Mouse (Mus musculus) leukemia stem cell, adult 10-12 weeks (primary cell): ENCODE measurements around the gene Il17rc. TPM values are rescaled to one million over a fixed set of nuclear protein-coding genes. Genes with fewer than 3 reads are reported as not detected.

Experiments
- polyA plus RNA-seq: library from polyadenylated mRNA; stranded (reverse); fragments of >175 nt; gene quantifications from 2 replicates; pipeline ENCODE4 v1.2.3, GENCODE M21; 2012; ENCODE audit warnings: low replicate concordance

Gene Il17rc
- polyA plus RNA-seq = 2.5 and 3.0 TPM in 2 replicates

DNA sequence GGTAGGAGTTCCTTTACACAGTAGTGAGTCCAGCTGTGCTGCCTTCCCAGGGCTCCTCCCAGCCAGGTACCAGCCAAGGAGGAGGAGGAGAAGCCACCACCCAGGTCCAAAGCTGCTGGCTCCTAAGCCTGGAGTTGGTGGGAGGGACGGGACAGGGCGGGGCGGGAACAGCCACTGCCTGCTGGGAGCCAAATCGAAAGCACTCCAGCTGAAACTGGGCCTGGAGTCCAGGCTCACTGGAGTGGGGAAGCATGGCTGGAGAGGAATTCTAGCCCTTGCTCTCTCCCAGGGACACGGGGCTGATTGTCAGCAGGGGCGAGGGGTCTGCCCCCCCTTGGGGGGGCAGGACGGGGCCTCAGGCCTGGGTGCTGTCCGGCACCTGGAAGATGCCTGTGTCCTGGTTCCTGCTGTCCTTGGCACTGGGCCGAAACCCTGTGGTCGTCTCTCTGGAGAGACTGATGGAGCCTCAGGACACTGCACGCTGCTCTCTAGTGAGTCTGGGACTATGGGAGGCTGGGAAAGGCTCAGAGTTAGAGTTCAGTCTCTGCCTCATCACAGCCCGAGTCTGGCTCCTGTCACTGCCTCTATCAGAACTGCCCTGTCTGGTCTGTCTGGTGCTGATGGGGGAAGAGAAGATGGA is at the start of gene Il17rc:
Gene Il17rc, plus strand, starts transcription at position 131 of the 640 bp plus-strand sequence.

DNA sequence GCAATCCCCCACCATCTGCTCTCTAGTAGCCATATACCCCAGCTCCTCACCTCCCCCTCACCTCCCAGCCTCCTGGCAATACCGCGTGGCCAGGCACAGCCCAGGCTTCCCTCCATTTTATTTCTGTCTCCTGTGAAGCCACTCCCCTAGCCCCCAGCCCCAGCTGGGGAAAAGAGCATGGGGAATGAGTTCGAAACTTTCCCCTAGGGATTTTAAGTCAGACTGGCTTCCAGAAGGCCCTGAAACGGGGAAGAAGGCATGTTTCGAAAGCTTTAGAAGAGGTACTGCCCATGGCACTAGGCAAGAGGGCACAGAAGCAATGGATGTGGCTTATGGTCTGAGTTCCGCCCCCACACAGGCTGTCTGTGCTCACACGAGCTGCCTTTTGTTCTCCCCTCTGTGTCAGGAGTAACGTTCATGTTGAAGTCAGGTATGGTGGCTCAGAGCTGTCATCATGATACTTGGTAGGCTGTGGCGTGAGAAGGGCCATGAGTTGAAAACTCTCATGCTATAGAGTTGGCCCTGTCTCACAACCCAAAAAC is 35.5 kb upstream of the Il17rc start, which contains the start of gene Cidec:
Gene Cidec, minus strand, starts transcription at position 97 of the 542 bp plus-strand sequence.

DNA sequence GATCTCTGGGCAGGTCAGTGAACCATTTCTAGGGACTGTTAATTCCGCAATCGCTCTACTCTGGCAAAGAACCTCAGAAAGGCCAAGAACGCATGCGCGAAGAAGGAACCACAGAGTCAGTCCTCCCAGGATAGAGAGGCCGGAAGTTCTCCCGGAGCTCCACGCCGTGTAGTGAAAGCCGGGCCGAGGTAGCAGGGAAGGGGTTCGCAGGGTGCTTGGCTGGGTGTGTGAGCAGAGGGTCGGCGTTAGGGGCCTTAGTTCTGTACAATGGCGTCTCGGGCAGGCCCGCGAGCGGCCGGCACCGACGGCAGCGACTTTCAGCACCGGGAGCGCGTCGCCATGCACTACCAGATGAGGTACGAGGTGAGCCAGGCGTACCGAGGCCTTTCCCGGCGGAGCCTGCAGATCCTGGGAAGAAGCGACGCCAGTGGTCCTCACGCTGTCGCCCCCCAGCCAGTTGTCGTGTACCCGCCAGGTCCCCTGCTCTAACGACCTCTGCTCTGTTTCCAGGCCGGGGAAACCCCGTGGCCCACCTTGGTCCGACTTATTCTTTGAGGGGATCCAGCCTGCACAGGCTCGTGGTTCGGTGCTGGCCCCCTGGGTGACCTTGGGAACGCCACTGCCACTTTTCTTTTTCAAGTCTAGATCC is 28.7 kb upstream of the Il17rc start, which contains the start of gene Jagn1:
Gene Jagn1, plus strand, starts transcription at position 128 of the 649 bp plus-strand sequence.

DNA sequence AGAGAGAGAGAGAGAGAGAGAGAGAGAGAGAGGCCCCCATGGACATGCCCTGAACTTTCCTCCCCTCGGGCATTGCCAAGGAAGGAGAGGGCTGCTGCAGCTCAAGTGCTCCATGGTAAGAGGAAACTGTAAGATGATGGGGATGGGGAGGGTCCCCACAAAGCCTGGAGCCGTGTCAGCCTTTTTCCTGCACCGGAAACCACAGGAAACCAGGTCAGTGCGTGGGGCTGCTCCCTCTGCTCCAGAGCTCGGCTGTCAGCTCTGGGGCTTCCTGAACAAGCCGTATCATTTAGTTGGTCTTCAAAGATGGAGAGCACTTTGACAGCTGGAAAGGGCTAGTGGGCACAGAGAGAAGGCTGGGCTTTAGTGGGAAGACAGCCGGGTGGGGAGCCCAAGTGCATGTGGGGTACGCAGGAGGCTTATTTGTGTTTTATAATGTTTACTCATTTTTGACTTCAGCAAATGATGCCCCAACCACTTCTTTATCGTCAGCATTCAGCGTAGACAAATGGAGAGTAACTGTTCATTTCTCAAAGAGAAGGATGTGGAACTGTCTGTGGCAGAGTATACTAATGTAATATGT is 13.2 kb upstream of the Il17rc start, which contains the start of gene Il17re:
Gene Il17re, plus strand, starts transcription at position 533 of the 583 bp plus-strand sequence.

DNA sequence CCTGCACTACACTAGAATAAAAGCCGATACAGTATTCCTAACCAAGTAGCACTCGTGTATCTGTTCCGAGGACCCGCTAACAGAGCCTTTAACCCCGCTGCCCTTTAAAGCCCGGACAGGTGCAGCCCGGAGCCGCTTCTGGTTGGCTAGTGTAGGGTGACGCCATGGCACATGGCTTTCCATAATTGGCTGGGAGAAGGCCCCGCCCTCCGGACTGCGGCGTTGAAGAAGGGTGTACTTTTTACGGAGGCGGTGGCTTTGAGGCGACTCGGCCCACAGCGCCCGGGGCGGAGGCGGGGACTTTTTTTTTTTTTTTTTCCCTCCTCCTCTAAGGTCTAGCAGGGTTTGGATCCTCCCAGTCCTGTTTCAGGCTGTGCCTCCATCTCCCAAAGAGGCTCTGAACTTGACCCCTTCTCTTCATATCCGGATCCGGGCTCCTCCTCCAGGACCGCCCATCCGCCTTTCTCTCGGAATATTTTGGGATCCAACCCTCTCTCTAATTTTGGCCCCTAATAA is 11.9 kb downstream of the Il17rc start, which contains the start of gene Creld1:
Gene Creld1, plus strand, starts transcription at position 198 of the 516 bp plus-strand sequence.

DNA sequence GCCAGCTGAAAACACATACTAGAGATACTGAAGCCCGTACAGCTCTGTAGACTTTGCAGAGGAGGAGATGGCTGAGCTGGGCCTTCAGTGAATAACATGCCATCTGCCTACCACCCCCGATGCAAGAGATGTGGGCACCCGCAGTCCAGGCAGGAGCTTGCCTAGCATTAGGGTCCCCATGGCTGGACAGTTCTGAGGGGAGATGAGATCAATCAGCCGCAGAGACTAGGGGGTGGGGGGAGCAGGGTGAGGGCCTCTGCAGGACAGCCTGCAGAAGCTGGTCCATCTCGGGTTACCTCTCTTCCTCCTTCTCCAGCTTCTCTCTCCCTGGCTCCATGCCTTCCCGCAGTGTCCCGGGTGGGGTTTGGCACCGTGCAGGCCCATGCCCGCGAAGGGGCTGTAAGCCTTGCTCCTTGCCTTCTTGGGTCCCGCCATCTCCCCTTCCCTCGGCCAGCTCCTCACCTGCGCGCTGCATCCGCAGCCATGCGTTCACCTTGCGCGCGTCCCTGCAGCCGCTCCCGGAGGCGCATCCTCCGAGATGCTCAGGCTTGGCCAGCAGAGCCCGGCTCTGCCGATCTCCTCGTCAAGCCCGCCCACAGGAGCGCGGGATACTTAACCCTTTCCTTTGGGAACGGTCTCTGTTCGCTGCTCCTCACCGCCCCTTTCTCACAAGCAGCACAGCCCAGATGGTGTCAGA is 30.3 kb downstream of the Il17rc start, which contains the start of gene Prrt3:
Gene Prrt3, minus strand, starts transcription at position 544 of the 697 bp plus-strand sequence.

DNA sequence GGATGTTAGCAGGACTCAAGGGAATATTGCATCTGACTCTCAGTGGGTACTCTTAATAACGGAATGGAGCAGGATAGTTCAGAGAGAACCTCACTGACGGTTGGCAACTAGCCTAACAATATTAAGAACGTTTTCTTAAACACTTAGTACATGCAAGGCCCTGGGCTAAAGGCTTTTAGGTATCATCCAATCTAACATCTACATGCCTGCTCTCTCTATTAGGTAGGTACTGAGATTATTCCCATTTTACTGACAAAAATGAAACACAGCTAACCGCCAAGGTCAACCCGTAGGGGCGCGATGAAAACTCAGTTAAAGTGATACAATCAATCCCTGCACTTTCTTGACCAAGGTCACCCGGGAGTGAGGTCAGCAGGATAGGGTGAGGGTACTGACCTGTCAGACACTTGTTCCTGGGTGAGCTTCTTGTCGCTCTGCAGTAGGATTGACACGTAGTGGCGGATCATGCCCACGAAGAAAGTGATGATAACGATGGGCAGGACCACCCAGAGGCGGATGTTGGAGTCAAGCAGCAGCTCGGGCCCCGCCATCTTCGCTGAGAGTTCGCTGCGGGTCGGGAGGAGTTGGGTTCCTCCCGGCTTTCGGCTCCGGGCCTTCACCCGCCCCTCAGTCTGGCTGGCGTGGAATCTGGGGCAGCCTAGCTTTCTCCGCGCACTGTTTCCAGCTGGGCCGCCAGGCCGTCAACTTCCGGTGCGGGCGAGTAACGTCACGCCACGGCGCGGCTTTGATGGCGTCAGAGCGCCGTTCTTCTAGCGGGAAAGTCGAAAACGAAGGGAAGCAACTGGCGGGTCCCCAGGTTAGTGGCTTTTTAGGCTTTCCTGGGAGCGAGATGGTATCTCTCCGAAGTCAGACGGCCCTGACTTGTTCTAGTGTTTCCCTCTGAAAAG is 60.0 kb downstream of the Il17rc start, which contains the start of the genes Emc3 and Fancd2:
Gene Emc3, minus strand, starts transcription at position 721 of the 908 bp plus-strand sequence.
Gene Fancd2, plus strand, starts transcription at position 751 of the 908 bp plus-strand sequence.

Other genes starting within 250 kb of the Il17rc start
- gene Mtmr14, start 233.6 kb upstream of the Il17rc start, polyA plus RNA-seq = 64.5 and 115 TPM in 2 replicates
- gene Cpne9, start 189.1 kb upstream of the Il17rc start, polyA plus RNA-seq = not detected in 2 replicates
- gene Brpf1, start 164.3 kb upstream of the Il17rc start, polyA plus RNA-seq = 31.9 and 78.4 TPM in 2 replicates
- 11.2 and 13.0 TPM in 2 replicates for gene Ogg1, start 144.5 kb upstream of the Il17rc start, polyA plus RNA-seq
- gene Camk1, start 127.4 kb upstream of the Il17rc start, polyA plus RNA-seq = 3.1 and 4.4 TPM in 2 replicates
- 41.4 and 52.6 TPM in 2 replicates for gene Tada3, start 93.5 kb upstream of the Il17rc start, polyA plus RNA-seq
- gene Arpc4, start 93.3 kb upstream of the Il17rc start, polyA plus RNA-seq = 409 and 484 TPM in 2 replicates
- 5.9 and 6.1 TPM in 2 replicates for gene Ttll3, start 82.2 kb upstream of the Il17rc start, polyA plus RNA-seq
- gene Rpusd3, start 52.1 kb upstream of the Il17rc start, polyA plus RNA-seq = 135 and 164 TPM in 2 replicates
- gene Cidec, start 35.7 kb upstream of the Il17rc start, polyA plus RNA-seq = not detected in 2 replicates
- 8.9 and 12.8 TPM in 2 replicates for gene Jagn1, start 28.9 kb upstream of the Il17rc start, polyA plus RNA-seq
- gene Il17re, start 12.9 kb upstream of the Il17rc start, polyA plus RNA-seq = 0.08 TPM in 1 of 2 replicates, not detected in the other
- 25.7 and 65.0 TPM in 2 replicates for gene Creld1, start 11.9 kb downstream of the Il17rc start, polyA plus RNA-seq
- 0.06 TPM in 1 of 2 replicates, not detected in the other for gene Prrt3, start 30.5 kb downstream of the Il17rc start, polyA plus RNA-seq
- gene Emc3, start 60.2 kb downstream of the Il17rc start, polyA plus RNA-seq = 54.1 and 74.3 TPM in 2 replicates
- 0.74 and 3.2 TPM in 2 replicates for gene Fancd2, start 60.3 kb downstream of the Il17rc start, polyA plus RNA-seq
- gene Fancd2os, start 129.3 kb downstream of the Il17rc start, polyA plus RNA-seq = not detected in 2 replicates
- gene Brk1, start 133.3 kb downstream of the Il17rc start, polyA plus RNA-seq = 7.0 and 22.1 TPM in 2 replicates
- 6.5 and 10.1 TPM in 2 replicates for gene Vhl, start 152.5 kb downstream of the Il17rc start, polyA plus RNA-seq
- gene Irak2, start 167.0 kb downstream of the Il17rc start, polyA plus RNA-seq = 57.1 and 103 TPM in 2 replicates
- gene Tatdn2, start 225.6 kb downstream of the Il17rc start, polyA plus RNA-seq = 46.3 and 62.3 TPM in 2 replicates
- not detected in 2 replicates for gene Ghrl, start 248.5 kb downstream of the Il17rc start, polyA plus RNA-seq